Mouse (Mus musculus) testis, adult 2 months (tissue): ENCODE data around the gene Fcho1. TPM values are rescaled to one million over a fixed set of nuclear protein-coding genes. Genes with fewer than 3 reads are reported as not detected.

Experiments used
- H3K27ac ChIP-seq: fragments of 200-500 bp; 2 replicates; pipeline ENCODE4 v1.5.1; 2012; ENCODE audit warnings: low read depth, low read length; ENCODE audit not compliant: control insufficient read depth, insufficient read depth
- H3K27me3 ChIP-seq: fragments of 200-500 bp; 2 replicates; pipeline ENCODE4 v1.6.1; 2012; ENCODE audit warnings: mild to moderate bottlenecking, low read length, moderate library complexity; ENCODE audit not compliant: control insufficient read depth, insufficient read depth
- H3K36me3 ChIP-seq: fragments of 200-500 bp; 2 replicates; pipeline ENCODE4 v1.6.1; 2012; ENCODE audit warnings: mild to moderate bottlenecking, low read length; ENCODE audit not compliant: control insufficient read depth, insufficient read depth
- H3K4me1 ChIP-seq: fragments of 200-500 bp; 2 replicates; pipeline ENCODE4 v1.6.1; 2012; ENCODE audit warnings: low read length; ENCODE audit not compliant: control insufficient read depth, insufficient read depth
- H3K4me3 ChIP-seq: fragments of 200-500 bp; 2 replicates; pipeline ENCODE4 v1.5.1; 2012; ENCODE audit warnings: low read depth, mild to moderate bottlenecking, low read length, moderate library complexity, mixed read lengths; ENCODE audit not compliant: control insufficient read depth
- CTCF ChIP-seq: fragments of 200-500 bp; IDR thresholded peaks from 2 replicates; pipeline ENCODE4 v1.5.1; 2012; ENCODE audit warnings: low read depth, mild to moderate bottlenecking, inconsistent platforms, low read length, moderate library complexity; ENCODE audit not compliant: control insufficient read depth, insufficient read depth, insufficient replicate concordance
- POLR2A ChIP-seq: fragments of 200-500 bp; IDR thresholded peaks from 2 replicates; pipeline ENCODE4 v1.6.1; 2012; ENCODE audit warnings: low read depth, mild to moderate bottlenecking, inconsistent platforms, low read length, moderate library complexity; ENCODE audit not compliant: control insufficient read depth
- polyA plus RNA-seq: library from polyadenylated mRNA; depleted of rRNA; stranded (reverse); fragments of >200 nt; gene quantifications from 2 replicates; pipeline ENCODE4 v1.2.3, GENCODE M21; 2012; rRNA removed

Fcho1 gene
- polyA plus RNA-seq, 1 experiment, result 2.2 TPM

DNA sequence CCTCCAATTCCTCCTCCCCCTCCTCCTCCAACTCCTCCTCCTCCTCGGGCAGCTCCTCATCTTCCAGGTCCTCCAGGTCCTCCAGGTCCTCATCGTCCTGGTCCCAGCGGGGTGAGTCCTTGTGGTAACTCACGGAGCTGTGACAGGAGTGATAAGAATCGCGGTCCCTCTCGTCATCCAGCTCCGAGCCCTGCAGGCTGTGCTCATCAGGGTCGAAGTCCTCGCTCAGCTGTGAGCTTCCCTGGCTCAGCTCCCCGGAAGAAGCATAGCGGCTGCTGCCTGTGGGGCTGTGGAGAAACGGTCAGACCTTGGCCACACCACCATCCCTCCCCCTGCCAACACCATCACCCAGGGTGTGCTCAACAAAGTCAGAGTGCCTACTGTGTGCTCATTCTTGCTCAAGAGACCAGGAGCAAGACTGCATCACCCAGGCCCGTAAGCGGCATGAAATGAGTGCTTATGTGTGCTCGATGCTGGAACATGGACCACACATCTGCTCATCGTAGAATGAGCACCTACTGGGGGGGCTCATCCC, 66.9 kb downstream of the Fcho1 start:
- no peaks in the 10 kb centered on the region for H3K36me3 ChIP-seq
- no peak overlapping the region for H3K4me3 ChIP-seq
- peaks cover 11% of the 10 kb centered on the region for H3K4me1 ChIP-seq
- H3K27me3 ChIP-seq, result no peaks in the 10 kb centered on the region
- TF ChIP-seq CTCF (no peak), POLR2A (no peak)
- H3K27ac ChIP-seq, result no peak overlapping the region

Other genes starting within 250 kb of the Fcho1 start
- 0.99 and 1.2 TPM in 2 replicates for gene Ano8, start 239.8 kb downstream of the Fcho1 start, polyA plus RNA-seq
- 6.1 and 6.3 TPM in 2 replicates for gene Gtpbp3, start 237.6 kb downstream of the Fcho1 start, polyA plus RNA-seq
- gene Plvap, start 214.0 kb downstream of the Fcho1 start, polyA plus RNA-seq, result 0.95 and 2.4 TPM in 2 replicates
- gene Ccdc194, start 200.0 kb downstream of the Fcho1 start, polyA plus RNA-seq, result 0.05 TPM in 1 of 2 replicates, not detected in the other
- 16.0 and 19.8 TPM in 2 replicates for gene Bst2, start 188.3 kb downstream of the Fcho1 start, polyA plus RNA-seq
- gene Mvb12a, start 182.8 kb downstream of the Fcho1 start, polyA plus RNA-seq, result 55.1 and 61.7 TPM in 2 replicates
- gene Tmem221, start 166.8 kb downstream of the Fcho1 start, polyA plus RNA-seq, result 0.86 and 0.88 TPM in 2 replicates
- gene Nxnl1, start 159.1 kb downstream of the Fcho1 start, polyA plus RNA-seq, result 0.29 and 0.47 TPM in 2 replicates
- gene Slc27a1, start 156.8 kb downstream of the Fcho1 start, polyA plus RNA-seq, result 72.5 and 82.1 TPM in 2 replicates
- gene Pgls, start 133.5 kb downstream of the Fcho1 start, polyA plus RNA-seq, result 88.4 and 93.6 TPM in 2 replicates
- 2.2 and 3.9 TPM in 2 replicates for gene Fam129c, start 128.1 kb downstream of the Fcho1 start, polyA plus RNA-seq
- gene Colgalt1, start 114.7 kb downstream of the Fcho1 start, polyA plus RNA-seq, result 31.0 and 37.4 TPM in 2 replicates
- gene Unc13a, start 54.0 kb downstream of the Fcho1 start, polyA plus RNA-seq, result 0.28 and 0.33 TPM in 2 replicates
- gene Jak3, start 49.4 kb downstream of the Fcho1 start, polyA plus RNA-seq, result 6.6 and 8.4 TPM in 2 replicates
- 4,712 and 6,097 TPM in 2 replicates for gene Insl3, start 36.5 kb downstream of the Fcho1 start, polyA plus RNA-seq
- 0.17 and 0.23 TPM in 2 replicates for gene B3gnt3, start 23.9 kb downstream of the Fcho1 start, polyA plus RNA-seq
- 0.25 and 0.29 TPM in 2 replicates for gene Zfp709, start 156.3 kb upstream of the Fcho1 start, polyA plus RNA-seq
- gene Zfp882, start 182.9 kb upstream of the Fcho1 start, polyA plus RNA-seq, result 0.25 and 0.28 TPM in 2 replicates
- gene Zfp617, start 182.9 kb upstream of the Fcho1 start, polyA plus RNA-seq, result 1.6 and 2.5 TPM in 2 replicates
- gene Zfp961, start 225.3 kb upstream of the Fcho1 start, polyA plus RNA-seq, result 3.4 TPM in 2 replicates